ENCODE assay signal across 8 mouse cellular contexts in the genomic region with DNA sequence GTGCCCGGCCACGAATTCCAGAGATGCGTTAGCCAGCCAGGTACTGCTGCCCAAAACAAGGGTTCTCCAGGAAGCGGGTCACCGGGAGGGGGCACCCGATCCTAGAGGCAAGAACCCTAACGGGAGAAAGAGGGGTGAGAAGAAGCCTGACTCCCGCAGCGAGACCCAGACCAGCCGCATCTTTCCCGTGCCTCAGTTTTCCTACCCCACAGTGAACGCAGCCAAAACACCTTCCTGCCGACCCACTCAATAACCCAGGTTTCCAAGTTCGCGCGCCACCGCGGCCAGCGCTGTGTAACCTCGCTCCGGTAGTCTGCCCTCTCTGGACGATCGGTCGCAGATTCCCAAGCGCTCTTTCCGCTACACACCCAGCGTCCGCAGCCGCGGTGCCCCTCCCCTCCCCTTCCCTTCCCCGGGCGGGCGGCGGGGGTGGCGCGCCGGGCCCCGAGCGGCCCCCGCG. TPM values are rescaled to one million over a fixed set of nuclear protein-coding genes. Genes with fewer than 3 reads are reported as not detected.
DNase-seq lines count a peak whose midpoint lies in the region; ATAC-seq and TF ChIP-seq lines count a peak whose summit lies in the region.

No protein-coding gene starts in this region.

- no peaks in the 10 kb centered on the region for H3K9me3 ChIP-seq in forebrain, embryonic 12.5 days
- no peaks in the 10 kb centered on the region for H3K9me3 ChIP-seq in lung, embryonic 16.5 days (ENCODE audit: control insufficient read depth, low read length)

- peaks cover 29% of the 10 kb centered on the region for H3K4me1 ChIP-seq in forebrain, embryonic 12.5 days
- peaks cover 16% of the 10 kb centered on the region for H3K4me1 ChIP-seq in lung, embryonic 16.5 days (replicated peaks; ENCODE audit: control insufficient read depth, insufficient read depth, low read length)

- DNase-seq in ES-CJ7 (ENCODE audit: low read depth, low spot score), result peak; percentile 60
- DNase-seq in brain, embryonic 14.5 days (ENCODE audit: low read depth), result peak; percentile 79
- peak; percentile 59 to 66 for DNase-seq in heart, postnatal 10 days
- peak; percentile 65 to 72 for DNase-seq in layer of hippocampus, adult 8-10 months (ENCODE audit: low spot score in 2 of 2)
- peak; percentile 82 to 85 for DNase-seq in right cerebral cortex, postnatal 10 days (ENCODE audit: low spot score in 2 of 2)
- DNase-seq in T-cell, adult 2 months (ENCODE audit: low spot score), result no peak

- no peaks in the 10 kb centered on the region for H3K36me3 ChIP-seq in forebrain, embryonic 12.5 days (replicated peaks)
- H3K36me3 ChIP-seq in lung, embryonic 16.5 days (ENCODE audit: control insufficient read depth, insufficient read depth, low read length), result no peaks in the 10 kb centered on the region

- WGBS in forebrain, embryonic 12.5 days, result under 1% methylated on average over 38 of the region's 41 CpGs
- WGBS in lung, embryonic 16.5 days, result 0% methylated on average over 34 of the region's 41 CpGs

- ATAC-seq in forebrain, embryonic 12.5 days (ENCODE audit: low FRiP score), result peak; percentile 47
- peak; percentile 32 for ATAC-seq in lung, embryonic 16.5 days (ENCODE audit: low read depth)

- H3K9ac ChIP-seq in forebrain, embryonic 12.5 days, result peak overlapping the region; percentile 77
- peak overlapping the region; percentile 67 for H3K9ac ChIP-seq in lung, embryonic 16.5 days (ENCODE audit: low read length)

- TF ChIP-seq CTCF in brain, embryonic 14.5 days (IDR thresholded peaks at IDR 0.05; ENCODE audit: borderline replicate concordance, extremely low read depth, insufficient read depth, insufficient read length), result peak; percentile 49

- TF ChIP-seq POLR2A in brain, embryonic 14.5 days (IDR thresholded peaks at IDR 0.05; ENCODE audit: borderline replicate concordance, extremely low read depth, insufficient read depth, insufficient read length, poor library complexity, severe bottlenecking), result no peak

- peak overlapping the region; percentile 80 for H3K4me3 ChIP-seq in forebrain, embryonic 12.5 days (replicated peaks)
- peak overlapping the region; percentile 67 for H3K4me3 ChIP-seq in lung, embryonic 16.5 days (ENCODE audit: low read length)

- H3K27me3 ChIP-seq in forebrain, embryonic 12.5 days, result peaks cover 67% of the 10 kb centered on the region
- peaks cover 65% of the 10 kb centered on the region for H3K27me3 ChIP-seq in lung, embryonic 16.5 days (ENCODE audit: control insufficient read depth, insufficient read depth, low read depth, low read length)

- H3K27ac ChIP-seq in forebrain, embryonic 12.5 days, result 0 out of 2 replicates have a peak overlapping the region, but pooled peaks have one; percentile 2
- no peak overlapping the region for H3K27ac ChIP-seq in lung, embryonic 16.5 days (ENCODE audit: low read length)

- intact Hi-C loops in heart, postnatal 10 days (cut with DNase I), result loop anchor here (1.0 kb wide), 1 partner anchor 92 kb away; no protein-coding TSS in a partner anchor

- peak overlapping the region; percentile 99 for H3K4me2 ChIP-seq in forebrain, embryonic 12.5 days
- H3K4me2 ChIP-seq in lung, embryonic 16.5 days (ENCODE audit: low read depth, low read length), result peak overlapping the region; percentile 99

RNA-seq across cellular contexts. Expression of gene Dlgap4, which starts 0.4 kb away (rescaled TPM):
- polyA plus RNA-seq in brain, embryonic 14.5 days (2012; rRNA removed), result 344 and 397 TPM in 2 replicates
- 195 and 197 TPM in 2 replicates for polyA plus RNA-seq in forebrain, embryonic 12.5 days (2016; fragmentation: Nextera tagmentation; extraction: Ambion mirVana)
- total RNA-seq in heart, postnatal 10 days (2021), result 10 to 100 TPM; 45.2 to 46.7 TPM
- 100 to 1,000 TPM; 180 to 193 (median 189) TPM for total RNA-seq in layer of hippocampus, adult 8-10 months (2022)
- 59.1 and 66.4 TPM in 2 replicates for polyA plus RNA-seq in lung, embryonic 16.5 days (2015; fragmentation: Nextera tagmentation; extraction: Ambion mirVana)
